Mouse (Mus musculus): ENCODE measurements around the gene Spo11. TPM values are rescaled to one million over a fixed set of nuclear protein-coding genes. Genes with fewer than 3 reads are reported as not detected.

The Spo11 gene
- total RNA-seq, 1 experiment: 0.13 TPM

DNA sequence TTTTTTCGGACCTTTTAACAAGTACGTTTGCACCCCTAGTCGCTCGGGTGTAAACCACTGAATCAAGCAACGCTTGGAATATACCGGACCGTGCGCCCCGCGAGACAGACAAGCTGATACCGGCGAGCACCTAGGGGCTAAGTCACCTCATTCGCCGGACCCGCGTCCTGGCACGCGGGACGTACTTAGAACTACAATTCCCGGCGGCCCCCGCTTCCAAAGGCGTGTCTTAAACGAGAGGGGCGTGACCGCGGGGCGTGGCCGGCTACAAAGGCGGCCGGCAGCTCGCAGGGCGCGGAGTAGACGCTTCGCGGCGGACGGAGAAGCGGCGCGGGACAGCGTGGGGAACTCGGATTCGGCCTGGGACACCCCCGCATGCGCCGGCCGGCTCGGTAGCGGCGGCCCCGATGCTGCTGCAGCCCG, 44.1 kb downstream of the Spo11 start:
- Histone ChIP-seq H3K27ac (ENCODE audit: insufficient read depth, low read depth, low read length, poor library complexity, severe bottlenecking) (0 out of 2 replicates have a peak overlapping the region, but pooled peaks have one; percentile 8), H3K4me1 (ENCODE audit: control insufficient read depth in 2 of 2, insufficient read depth in 2 of 2, low read length in 2 of 2, poor library complexity in 1 of 2) (peaks cover 0 to 29% of the 10 kb centered on the region in 2 experiments; a peak in 3 of 4 replicates)
- in situ Hi-C loops (cut with MboI; ENCODE audit: low sequenced_read_pairs in 2 of 2, unreplicated experiment in 2 of 2): no loop called here

DNA sequence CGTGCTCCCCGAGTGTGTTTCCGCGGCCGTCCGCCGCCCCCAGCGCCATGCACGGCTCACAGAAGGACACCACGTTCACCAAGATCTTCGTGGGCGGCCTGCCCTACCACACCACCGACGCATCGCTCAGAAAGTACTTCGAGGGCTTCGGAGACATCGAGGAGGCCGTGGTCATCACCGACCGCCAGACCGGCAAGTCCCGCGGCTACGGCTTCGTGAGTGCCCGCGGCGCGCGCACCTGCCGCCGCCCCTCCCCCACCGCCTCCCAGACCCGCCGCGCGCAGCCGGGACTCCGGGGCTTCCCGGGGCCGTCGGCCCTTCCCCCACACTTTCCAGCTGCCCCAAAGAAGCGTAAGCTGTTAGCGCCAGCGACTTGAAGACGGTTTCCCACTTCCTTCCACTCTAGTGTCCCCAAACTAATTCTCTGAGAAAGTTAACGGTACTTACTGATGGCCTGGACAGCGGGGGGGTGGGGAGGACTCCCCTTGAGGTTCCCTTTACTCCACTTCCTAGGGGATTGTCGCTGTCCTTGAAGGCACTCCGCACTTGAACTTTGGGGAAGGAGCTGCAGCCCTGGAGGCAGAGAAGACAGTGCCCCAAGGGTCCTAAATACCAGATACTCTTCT, 44.7 kb downstream of the Spo11 start:
- peak overlapping the region; percentile 88 to 97 for H3K4me3 ChIP-seq (ENCODE audit: insufficient read depth in 1 of 2, low read depth in 1 of 2, low read length in 2 of 2, poor library complexity in 1 of 2, severe bottlenecking in 1 of 2)
- 0 out of 2 replicates have a peak overlapping the region, but pooled peaks have one; percentile 8 for H3K27ac ChIP-seq (ENCODE audit: insufficient read depth, low read depth, low read length, poor library complexity, severe bottlenecking)
- peak; percentile 36 for DNase-seq (ENCODE audit: low read depth, low spot score)
- TF ChIP-seq ZNF384 (IDR thresholded peaks at IDR 0.05; ENCODE audit: low read depth, low read length) (no peak), MAFK (IDR thresholded peaks at IDR 0.05; ENCODE audit: insufficient read depth, low read depth, low read length) (no peak), HCFC1 (IDR thresholded peaks at IDR 0.05; ENCODE audit: borderline replicate concordance, insufficient read depth, low read length) (no peak), ZC3H11A (IDR thresholded peaks at IDR 0.05; ENCODE audit: borderline replicate concordance, low read depth, low read length) (no peak), CHD2 (IDR thresholded peaks at IDR 0.05; ENCODE audit: low read depth, low read length) (no peak)
- H3K9me3 ChIP-seq (ENCODE audit: control insufficient read depth, insufficient read depth, low read depth, low read length): no peaks in the 10 kb centered on the region
- in situ Hi-C loops (cut with MboI; ENCODE audit: low sequenced_read_pairs in 2 of 2, unreplicated experiment in 2 of 2): no loop called here
- H3K9ac ChIP-seq (ENCODE audit: insufficient read depth, low read depth, low read length, poor library complexity, severe bottlenecking): peak overlapping the region; percentile 94
- peaks cover 0 to 31% of the 10 kb centered on the region in 2 experiments; a peak in 3 of 4 replicates for H3K4me1 ChIP-seq (ENCODE audit: control insufficient read depth in 2 of 2, insufficient read depth in 2 of 2, low read length in 2 of 2, poor library complexity in 1 of 2)
- H3K36me3 ChIP-seq (ENCODE audit: control insufficient read depth, insufficient read depth, low read length, poor library complexity, severe bottlenecking): peaks cover 41% of the 10 kb centered on the region

More for the DNA sequence above, 44.1 kb downstream of the Spo11 start:
- Histone ChIP-seq H3K4me3 (ENCODE audit: insufficient read depth in 1 of 2, low read depth in 1 of 2, low read length in 2 of 2, poor library complexity in 1 of 2, severe bottlenecking in 1 of 2) (peak overlapping the region; percentile 88 to 97), H3K36me3 (ENCODE audit: control insufficient read depth, insufficient read depth, low read length, poor library complexity, severe bottlenecking) (peaks cover 35% of the 10 kb centered on the region), H3K9ac (ENCODE audit: insufficient read depth, low read depth, low read length, poor library complexity, severe bottlenecking) (peak overlapping the region; percentile 94), H3K9me3 (ENCODE audit: control insufficient read depth, insufficient read depth, low read depth, low read length) (no peaks in the 10 kb centered on the region)
- DNase-seq (ENCODE audit: low read depth, low spot score): peak; percentile 80
- 0 out of 2 replicates have a peak, but pooled peaks have one; percentile 52 for TF ChIP-seq ZNF384 (IDR thresholded peaks at IDR 0.05; ENCODE audit: low read depth, low read length)
- peak; percentile 96 for TF ChIP-seq HCFC1 (IDR thresholded peaks at IDR 0.05; ENCODE audit: borderline replicate concordance, insufficient read depth, low read length)
- no peak for TF ChIP-seq ZC3H11A (IDR thresholded peaks at IDR 0.05; ENCODE audit: borderline replicate concordance, low read depth, low read length)

DNA sequence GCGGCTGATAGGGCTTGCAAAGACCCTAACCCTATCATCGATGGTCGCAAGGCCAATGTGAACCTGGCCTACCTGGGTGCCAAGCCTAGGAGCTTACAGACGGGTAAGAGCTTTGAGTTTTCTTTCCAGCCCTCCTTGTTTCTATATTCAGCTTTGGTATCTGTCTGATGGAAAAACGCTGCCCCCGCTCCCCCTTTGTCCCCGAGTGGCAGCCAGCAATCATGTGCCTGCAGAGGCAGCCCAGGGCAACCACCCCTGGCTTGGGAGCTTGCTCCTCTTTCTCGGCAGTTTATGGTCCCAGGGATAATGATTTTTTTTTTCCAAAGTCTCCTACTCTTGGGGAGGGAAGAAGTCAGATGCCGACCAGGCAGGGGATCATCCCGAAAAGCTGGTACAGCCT, 45.3 kb downstream of the Spo11 start:
- Histone ChIP-seq H3K9me3 (ENCODE audit: control insufficient read depth, insufficient read depth, low read depth, low read length) (no peaks in the 10 kb centered on the region), H3K9ac (ENCODE audit: insufficient read depth, low read depth, low read length, poor library complexity, severe bottlenecking) (peak overlapping the region; percentile 94), H3K36me3 (ENCODE audit: control insufficient read depth, insufficient read depth, low read length, poor library complexity, severe bottlenecking) (peaks cover 47% of the 10 kb centered on the region), H3K4me1 (ENCODE audit: control insufficient read depth in 2 of 2, insufficient read depth in 2 of 2, low read length in 2 of 2, poor library complexity in 1 of 2) (peaks cover 0 to 28% of the 10 kb centered on the region in 2 experiments; a peak in 3 of 4 replicates), H3K4me3 (ENCODE audit: insufficient read depth in 1 of 2, low read depth in 1 of 2, low read length in 2 of 2, poor library complexity in 1 of 2, severe bottlenecking in 1 of 2) (peak overlapping the region; percentile 88 to 97), H3K27ac (ENCODE audit: insufficient read depth, low read depth, low read length, poor library complexity, severe bottlenecking) (no peak overlapping the region)
- in situ Hi-C loops (cut with MboI; ENCODE audit: low sequenced_read_pairs in 2 of 2, unreplicated experiment in 2 of 2): no loop called here
- DNase-seq (ENCODE audit: low read depth, low spot score): no peak
- no peak for TF ChIP-seq ZNF384 (IDR thresholded peaks at IDR 0.05; ENCODE audit: low read depth, low read length)
- TF ChIP-seq HCFC1 (IDR thresholded peaks at IDR 0.05; ENCODE audit: borderline replicate concordance, insufficient read depth, low read length): no peak
- TF ChIP-seq MAFK (IDR thresholded peaks at IDR 0.05; ENCODE audit: insufficient read depth, low read depth, low read length): no peak
- TF ChIP-seq ZC3H11A (IDR thresholded peaks at IDR 0.05; ENCODE audit: borderline replicate concordance, low read depth, low read length): no peak
- TF ChIP-seq CHD2 (IDR thresholded peaks at IDR 0.05; ENCODE audit: low read depth, low read length): no peak

DNA sequence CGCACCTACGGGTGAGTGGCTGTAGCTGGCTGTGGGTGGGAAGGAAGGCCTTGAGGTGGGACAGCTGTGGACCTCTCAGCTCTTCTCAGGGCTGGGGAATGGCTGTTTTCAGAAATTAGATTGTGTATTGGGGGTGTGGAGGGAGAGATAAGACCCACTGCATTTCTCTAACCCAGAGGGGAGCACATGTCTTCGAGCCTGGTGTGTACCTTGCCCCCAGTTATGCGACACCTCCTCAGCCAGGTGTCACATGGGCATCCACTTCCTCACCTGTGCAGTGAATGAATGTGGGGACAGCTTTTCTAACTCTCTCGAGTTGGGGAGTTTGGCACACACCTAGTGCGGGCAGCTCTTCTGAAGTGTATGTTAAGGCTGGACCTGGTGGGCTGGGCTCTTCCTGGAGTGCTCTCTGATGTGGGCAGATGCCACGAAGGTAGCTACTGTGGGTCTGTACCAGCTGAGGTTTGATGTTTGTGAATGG, 45.9 kb downstream of the Spo11 start:
- H3K4me1 ChIP-seq (ENCODE audit: control insufficient read depth in 2 of 2, insufficient read depth in 2 of 2, low read length in 2 of 2, poor library complexity in 1 of 2): peaks cover 0 to 26% of the 10 kb centered on the region in 2 experiments; a peak in 3 of 4 replicates
- TF ChIP-seq ZNF384 (IDR thresholded peaks at IDR 0.05; ENCODE audit: low read depth, low read length): no peak
- in situ Hi-C loops (cut with MboI; ENCODE audit: low sequenced_read_pairs in 2 of 2, unreplicated experiment in 2 of 2): no loop called here
- peak overlapping the region; percentile 88 to 97 for H3K4me3 ChIP-seq (ENCODE audit: insufficient read depth in 1 of 2, low read depth in 1 of 2, low read length in 2 of 2, poor library complexity in 1 of 2, severe bottlenecking in 1 of 2)
- DNase-seq (ENCODE audit: low read depth, low spot score): no peak
- peak overlapping the region; percentile 94; the same call in 1 of the 2 replicates for H3K9ac ChIP-seq (ENCODE audit: insufficient read depth, low read depth, low read length, poor library complexity, severe bottlenecking)
- H3K36me3 ChIP-seq (ENCODE audit: control insufficient read depth, insufficient read depth, low read length, poor library complexity, severe bottlenecking): peaks cover 52% of the 10 kb centered on the region
- H3K9me3 ChIP-seq (ENCODE audit: control insufficient read depth, insufficient read depth, low read depth, low read length): no peaks in the 10 kb centered on the region
- H3K27ac ChIP-seq (ENCODE audit: insufficient read depth, low read depth, low read length, poor library complexity, severe bottlenecking): no peak overlapping the region
